Mouse (Mus musculus) bone marrow, adult 2 months (tissue): ENCODE measurements at regions not wholly inside any gene's neighbourhood (a gene's known extent, or its start where the extent isn't known, plus 50 kb on each side); places are given as distances from the start of the nearest gene placed in this dataset.
"Not testable (repeated sequence)": the region's sequence is repeated elsewhere in the genome, so short reads cannot be mapped to it uniquely, and the experiment has no call there.

Experiments used
- CTCF ChIP-seq: fragments of 200-500 bp; IDR thresholded peaks from 2 replicates; pipeline ENCODE4 v1.5.1; 2011; ENCODE audit warnings: low read length, control low read depth; ENCODE audit not compliant: control insufficient read depth, insufficient read depth
- POLR2A ChIP-seq: fragments of 200-500 bp; IDR thresholded peaks from 2 replicates; pipeline ENCODE4 v1.6.1; 2011; ENCODE audit warnings: low read depth, mild to moderate bottlenecking, control low read depth, low read length, borderline replicate concordance; ENCODE audit not compliant: control insufficient read depth

DNA sequence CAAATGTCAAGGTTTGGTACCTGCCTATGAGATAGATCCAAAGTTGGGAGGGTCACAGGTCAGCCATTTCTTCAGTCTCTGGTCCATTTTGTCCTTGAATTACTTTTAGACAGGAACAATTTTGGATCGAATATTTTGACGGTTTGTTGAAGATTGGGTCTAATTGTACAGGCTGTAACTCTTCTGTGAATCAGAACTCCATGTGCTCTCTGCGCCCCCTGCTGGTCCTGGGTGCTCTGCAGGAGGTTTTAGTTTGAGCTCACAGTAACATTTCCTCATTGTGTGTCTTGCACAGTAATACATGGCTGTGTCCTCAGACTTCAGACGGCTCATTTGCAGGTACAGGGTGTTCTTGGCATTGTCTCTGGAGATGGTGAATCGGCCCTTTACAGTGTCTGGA lies 158.1 kb downstream of the Adam6a start:
- TF ChIP-seq CTCF, POLR2A: not testable (repeated sequence)
